Mouse (Mus musculus) testis, adult 2 months (tissue): Measurements from ENCODE around the gene Zfp566.

Source experiments
- CTCF ChIP-seq: fragments of 200-500 bp; IDR thresholded peaks from 2 replicates; pipeline ENCODE4 v1.5.1; 2012; ENCODE audit warnings: low read depth, mild to moderate bottlenecking, inconsistent platforms, low read length, moderate library complexity; ENCODE audit not compliant: control insufficient read depth, insufficient read depth, insufficient replicate concordance
- POLR2A ChIP-seq: fragments of 200-500 bp; IDR thresholded peaks from 2 replicates; pipeline ENCODE4 v1.6.1; 2012; ENCODE audit warnings: low read depth, mild to moderate bottlenecking, inconsistent platforms, low read length, moderate library complexity; ENCODE audit not compliant: control insufficient read depth

DNA sequence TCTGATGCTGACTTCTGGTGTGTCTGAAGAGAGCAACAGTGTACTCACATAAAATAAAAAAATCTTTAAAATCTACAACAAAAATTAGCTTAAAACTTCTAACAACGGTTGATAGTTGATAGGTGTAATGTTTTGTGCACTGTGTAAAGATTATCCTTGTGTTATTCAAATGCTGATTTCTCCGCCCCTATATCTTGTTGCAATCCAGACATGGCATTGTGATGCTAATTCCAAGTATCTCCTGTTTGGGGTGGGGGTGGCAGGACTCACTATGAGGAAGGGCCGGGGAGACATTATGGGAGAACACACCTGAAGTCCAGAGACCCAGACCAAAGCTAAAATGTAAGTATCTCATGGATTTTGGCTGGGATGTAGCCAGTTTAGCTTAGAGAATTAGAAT lies 58.9 kb downstream of the Zfp566 start:
- TF ChIP-seq CTCF (no peak), POLR2A (no peak)
